Mouse (Mus musculus): ENCODE data around the gene Ube4b. TPM values are rescaled to one million over a fixed set of nuclear protein-coding genes. Genes with fewer than 3 reads are reported as not detected.

Gene Ube4b
- 28.4 and 39.0 TPM in 2 replicates for total RNA-seq (2012; rRNA removed)
- polyA plus RNA-seq (2012; ENCODE audit: insufficient read depth in 1 of 2, insufficient read length in 2 of 2, low read depth in 1 of 2, low replicate concordance in 2 of 2, missing spikeins in 1 of 2): 100 to 1,000 TPM in 1 of 2 experiments, 10 to 100 TPM in 1; 71.0 to 104 TPM

- Histone ChIP-seq H3K27ac (ENCODE audit: control insufficient read depth, low read depth, low read length) (peak within 1 kb of the TSS; percentile 94), H3K9me3 (replicated peaks; ENCODE audit: insufficient read depth, low read length) (no peaks in the 10 kb centered on the region), H3K27me3 (ENCODE audit: control insufficient read depth in 1 of 2, insufficient read depth in 2 of 2, low read length in 2 of 2) (no peaks in the 10 kb centered on the region), H3K36me3 (ENCODE audit: control insufficient read depth in 1 of 2, insufficient read depth in 2 of 2, low read length in 2 of 2) (peaks cover 0 to 15% of the 10 kb centered on the region in 2 experiments; a peak in 2 of 4 replicates), H3K4me1 (ENCODE audit: control insufficient read depth in 1 of 2, insufficient read depth in 2 of 2, low read length in 2 of 2) (peaks cover 7 to 13% of the 10 kb centered on the region in 2 experiments), H3K9ac (ENCODE audit: control insufficient read depth, low read depth, low read length, poor library complexity, severe bottlenecking) (peak within 1 kb of the TSS; percentile 95), H3K4me3 (ENCODE audit: control insufficient read depth in 1 of 2, insufficient read depth in 1 of 2, low read depth in 2 of 2, low read length in 2 of 2) (peak within 1 kb of the TSS; percentile 83 to 85), H3K79me2 (ENCODE audit: control insufficient read depth, insufficient read depth, low read length, poor library complexity) (peaks cover 38% of the 10 kb centered on the region)
- peak; percentile 80 to 90 for TF ChIP-seq USF2 (IDR thresholded peaks at IDR 0.05; ENCODE audit: borderline replicate concordance in 1 of 2, insufficient read depth in 1 of 2, low read depth in 1 of 2, low read length in 2 of 2)
- no peak for TF ChIP-seq CTCF (IDR thresholded peaks at IDR 0.05 in 2 of 3, conservative IDR thresholded peaks at IDR 0.05 in 1 of 3; ENCODE audit: control insufficient read depth in 1 of 3, insufficient read depth in 1 of 3, low read depth in 2 of 3, low read length in 3 of 3, poor library complexity in 1 of 3, severe bottlenecking in 1 of 3)
- no peak for TF ChIP-seq JUND (IDR thresholded peaks at IDR 0.05; ENCODE audit: low read depth, low read length)
- TF ChIP-seq CHD1 (IDR thresholded peaks at IDR 0.05; ENCODE audit: low read depth, low read length): no peak; the same call in 1 of the 2 replicates
- no peak for TF ChIP-seq MEF2A (IDR thresholded peaks at IDR 0.05; ENCODE audit: extremely low read depth, insufficient replicate concordance, low read depth, low read length, poor library complexity, severe bottlenecking)
- TF ChIP-seq SIN3A (IDR thresholded peaks at IDR 0.05; ENCODE audit: low read length): peak; percentile 83
- peak; percentile 78 for TF ChIP-seq MAX (IDR thresholded peaks at IDR 0.05; ENCODE audit: low read length)
- TF ChIP-seq MAFK (IDR thresholded peaks at IDR 0.05; ENCODE audit: borderline replicate concordance, low read depth, low read length): no peak
- TF ChIP-seq MXI1 (IDR thresholded peaks at IDR 0.05; ENCODE audit: low read depth, low read length): peak; percentile 57; the same call in 1 of the 2 replicates
- TF ChIP-seq HCFC1 (IDR thresholded peaks at IDR 0.05; ENCODE audit: low read depth, low read length): peak; percentile 80
- no peak for TF ChIP-seq TAL1 (IDR thresholded peaks at IDR 0.05; ENCODE audit: low read length)
- TF ChIP-seq GABPA (IDR thresholded peaks at IDR 0.05; ENCODE audit: low read depth, low read length): no peak
- no peak; the same call in 1 of the 2 replicates for TF ChIP-seq POLR2AphosphoS2 (IDR thresholded peaks at IDR 0.05; ENCODE audit: low read length)
- TF ChIP-seq MAZ (IDR thresholded peaks at IDR 0.05; ENCODE audit: low read depth, low read length): peak; percentile 82; the same call in 1 of the 2 replicates
- TF ChIP-seq POLR2A (IDR thresholded peaks at IDR 0.05; ENCODE audit: control insufficient read depth in 1 of 2, insufficient read depth in 1 of 2, low read depth in 1 of 2, low read length in 2 of 2, poor library complexity in 1 of 2): peak; percentile 70 to 77; a peak in 3 of 4 replicates
- TF ChIP-seq TBP (IDR thresholded peaks at IDR 0.05; ENCODE audit: low read depth, low read length): peak; percentile 86
- TF ChIP-seq KAT2A (conservative IDR thresholded peaks at IDR 0.05; ENCODE audit: low read depth, low read length): no peak; the same call in 1 of the 2 replicates
- TF ChIP-seq NELFE (IDR thresholded peaks at IDR 0.05; ENCODE audit: low read depth, low read length): peak; percentile 66
- TF ChIP-seq RCOR1 (IDR thresholded peaks at IDR 0.05; ENCODE audit: low read depth, low read length): no peak; the same call in 1 of the 2 replicates
- no peak for TF ChIP-seq E2F4 (IDR thresholded peaks at IDR 0.05; ENCODE audit: borderline replicate concordance, low read depth, low read length)
- TF ChIP-seq TCF12 (IDR thresholded peaks at IDR 0.05; ENCODE audit: low read depth, low read length): peak; percentile 68
- peak; percentile 42; the same call in 1 of the 2 replicates for TF ChIP-seq ETS1 (IDR thresholded peaks at IDR 0.05; ENCODE audit: low read depth, low read length)
- peak; percentile 89 for TF ChIP-seq BHLHE40 (IDR thresholded peaks at IDR 0.05; ENCODE audit: borderline replicate concordance, low read depth, low read length)
- 0 out of 4 replicates have a peak, but pooled peaks of 1 of the 2 experiments have one; percentile 6 for TF ChIP-seq EP300 (IDR thresholded peaks at IDR 0.05; ENCODE audit: low read depth in 1 of 2, low read length in 2 of 2)
- TF ChIP-seq USF1 (IDR thresholded peaks at IDR 0.05; ENCODE audit: low read depth, low read length): peak; percentile 98
- peak; percentile 59 for TF ChIP-seq CHD2 (IDR thresholded peaks at IDR 0.05; ENCODE audit: low read length)
- DNase-seq (ENCODE audit: low read depth, low spot score): peak; percentile 98
Observed at GRCm38 (mm10) chr4:149426325-149427199, at the start of gene Ube4b. Gene Ube4b (minus strand): TSS chr4:149426749.

Data from MEL (cell line).